15 mouse cellular contexts compared by ENCODE assay signal in genomic region chr1:189217751-189218564, GRCm38 (mm10).
A peak's percentile ranks its signal among the peaks of the same experiment; 100 is the strongest.
DNase-seq lines count a peak whose midpoint lies in the region; ATAC-seq lines count a peak whose summit lies in the region.
"Had no signal": no experiment of that assay in that cellular context is flagged by ENCODE, and none has a peak within 500 bp of the region (broad histone marks: within the 10 kb centered on the region; RNA-seq: fewer than 3 reads in every experiment).

No protein-coding gene starts in this region.

- no peaks in the 10 kb centered on the region for H3K27me3 ChIP-seq in forebrain, embryonic 16.5 days (replicated peaks; ENCODE audit: control insufficient read depth, insufficient read depth, low read length)
- H3K27me3 ChIP-seq: heart, embryonic 12.5 days; limb, embryonic 13.5 days; midbrain, embryonic 13.5 days had no signal

- 64% methylated on average over 11 of the region's 11 CpGs for WGBS in forebrain, embryonic 16.5 days

- no peak overlapping the region for H3K4me2 ChIP-seq in forebrain, embryonic 16.5 days (ENCODE audit: low read length)
- H3K4me2 ChIP-seq: heart, embryonic 12.5 days; limb, embryonic 13.5 days; lung, embryonic 14.5 days; midbrain, embryonic 13.5 days had no signal

- peak; percentile 33 for DNase-seq in frontal cortex, postnatal 36 days (ENCODE audit: low spot score in 2 of 2)
- DNase-seq in frontal cortex, adult 2 months (ENCODE audit: extremely low spot score in 1 of 2, low spot score in 1 of 2) = no peak
- DNase-seq in layer of hippocampus, adult 18-20 months (ENCODE audit: low spot score in 2 of 2) = peak; percentile 13 to 72
- DNase-seq in layer of hippocampus, adult 9-10 months (ENCODE audit: low spot score) = no peak
- DNase-seq in cerebellum, adult 11 months = peak; percentile 34
- DNase-seq in kidney, adult 18-20 months = no peak
- DNase-seq: B cell, adult 2 months; kidney, postnatal 14 days; lung, embryonic 14.5 days had no signal

- H3K4me1 ChIP-seq in forebrain, embryonic 16.5 days (replicated peaks; ENCODE audit: control insufficient read depth, insufficient read depth, low read length) = peaks cover 28% of the 10 kb centered on the region
- H3K4me1 ChIP-seq: limb, embryonic 13.5 days had no signal

- peak; percentile 72 for ATAC-seq in forebrain, embryonic 16.5 days
- no peak for ATAC-seq in erythroblast, adult 5-6 weeks (replicated peaks; ENCODE audit: low FRiP score, poor library complexity, severe bottlenecking)
- ATAC-seq: midbrain, embryonic 13.5 days had no signal

- no peak overlapping the region for H3K4me3 ChIP-seq in forebrain, embryonic 16.5 days (replicated peaks; ENCODE audit: low read length)
- H3K4me3 ChIP-seq: heart, embryonic 12.5 days; limb, embryonic 13.5 days; midbrain, embryonic 13.5 days had no signal

- no peaks in the 10 kb centered on the region for H3K36me3 ChIP-seq in forebrain, embryonic 16.5 days (ENCODE audit: control insufficient read depth, insufficient read depth)
- H3K36me3 ChIP-seq: G1E; heart, embryonic 12.5 days; limb, embryonic 13.5 days; midbrain, embryonic 13.5 days had no signal

- no peak overlapping the region for H3K27ac ChIP-seq in forebrain, embryonic 16.5 days (ENCODE audit: low read length)
- H3K27ac ChIP-seq: limb, embryonic 13.5 days; midbrain, embryonic 13.5 days had no signal

- H3K9ac ChIP-seq in forebrain, embryonic 16.5 days (replicated peaks; ENCODE audit: low read depth, low read length) = no peak overlapping the region
- H3K9ac ChIP-seq: heart, embryonic 12.5 days; limb, embryonic 13.5 days; lung, embryonic 14.5 days; midbrain, embryonic 13.5 days had no signal

- no peaks in the 10 kb centered on the region for H3K9me3 ChIP-seq in forebrain, embryonic 16.5 days (ENCODE audit: control insufficient read depth, low read length)
- H3K9me3 ChIP-seq: heart, embryonic 12.5 days; limb, embryonic 13.5 days; midbrain, embryonic 13.5 days had no signal

Comparison
In these comparisons a context has a peak if more than half of its experiments do, and no peak if none do; other contexts are left out.
1. DNase-seq: peak in frontal cortex, postnatal 36 days (2 of 2), layer of hippocampus, adult 18-20 months (2 of 2) and cerebellum, adult 11 months (single experiment); none in frontal cortex, adult 2 months (0 of 2), layer of hippocampus, adult 9-10 months (single experiment) and kidney, adult 18-20 months (single experiment).